Mouse (Mus musculus) CH12F3 (cell line): Measurements from ENCODE around the gene A430033K04Rik.

ENCODE experiments used
- in situ Hi-C: fragments of 300-500 bp; cut with MboI; formaldehyde crosslinking; loops from 2 replicates; pipeline ENCODE4 v1.14.3; 2020; ENCODE audit warnings: low sequenced_read_pairs

A430033K04Rik gene

DNA sequence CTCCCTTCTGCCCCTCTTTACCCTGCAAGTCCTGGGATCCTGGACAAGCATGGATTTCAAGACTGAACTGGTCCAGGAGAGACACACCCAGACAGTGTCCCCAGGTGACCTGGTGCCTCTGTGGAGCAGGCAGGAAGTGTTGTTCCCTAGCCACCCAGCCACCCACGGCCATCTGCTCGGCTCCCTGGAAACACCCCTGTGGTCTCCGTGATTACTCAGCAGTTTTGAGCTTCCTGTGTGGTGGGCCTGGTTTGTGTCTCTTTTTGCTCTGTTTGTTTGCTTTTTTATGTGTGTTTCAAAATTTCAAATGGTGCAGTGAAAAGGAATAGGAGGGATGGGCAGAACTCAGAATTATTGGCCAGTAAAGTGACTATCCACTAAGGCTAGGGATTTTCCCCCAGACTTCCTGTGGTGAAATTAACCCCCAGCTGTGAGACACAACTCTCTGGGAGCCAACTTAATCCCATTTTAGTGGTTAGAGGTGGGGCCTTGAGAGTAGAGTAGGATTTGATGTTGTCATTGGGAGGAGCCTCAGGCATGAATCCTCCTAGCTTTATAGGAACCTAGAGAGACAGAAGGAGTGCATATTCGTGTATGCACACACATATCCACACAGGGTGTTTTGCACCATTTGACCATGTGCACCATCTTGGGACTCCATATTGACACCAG lies 72.0 kb downstream of the A430033K04Rik start:
- in situ Hi-C loops: no loop called here

DNA sequence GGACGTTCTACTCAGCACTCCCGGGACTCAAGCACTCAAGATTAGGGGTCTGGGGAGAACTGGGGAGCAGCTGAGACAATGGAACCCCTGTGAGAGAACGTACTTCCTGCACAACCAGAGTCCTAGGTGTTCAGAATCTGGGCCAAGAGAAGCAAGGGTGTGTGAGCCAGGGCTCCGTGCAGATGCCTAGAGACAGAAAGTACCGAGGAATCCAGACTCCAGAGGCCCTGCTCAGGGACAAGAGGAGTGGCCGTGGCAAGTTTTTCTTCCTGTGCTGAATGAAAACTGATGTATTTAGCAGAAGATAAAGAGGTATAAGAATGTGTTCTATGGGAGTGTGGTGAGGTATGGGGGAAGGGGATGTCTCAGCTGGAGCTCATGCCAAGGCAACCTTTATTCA lies 74.8 kb downstream of the A430033K04Rik start:
- in situ Hi-C loops: no loop called here
